Mouse (Mus musculus) right cerebral cortex, postnatal 10 days (tissue): Measurements from ENCODE around the gene Npas2.

Experiments used
- DNase-seq, 2 experiments: peaks; one replicate each; pipeline ENCODE4 v3.0.0; 2021; ENCODE audit warnings: low spot score in 2 of 2

Npas2 gene

GRCm38 (mm10) chr1:39374231-39374809 lies 180.8 kb downstream of the Npas2 start:
- DNase-seq: peak in 1 of 2 experiments; percentile 16

GRCm38 (mm10) chr1:39376121-39376520 lies 182.6 kb downstream of the Npas2 start:
- DNase-seq: no peak

- no peak for DNase-seq
These were observed 183.3 kb downstream of the Npas2 start for GRCm38 (mm10) chr1:39376726-39377240.

GRCm38 (mm10) chr1:39378540-39378939 lies 185.0 kb downstream of the Npas2 start:
- no peak for DNase-seq

- DNase-seq: no peak
These were observed 185.5 kb downstream of the Npas2 start for GRCm38 (mm10) chr1:39379021-39379420.

GRCm38 (mm10) chr1:39381017-39381416 lies 187.5 kb downstream of the Npas2 start:
- no peak for DNase-seq

- DNase-seq: no peak
These were observed 191.4 kb downstream of the Npas2 start for GRCm38 (mm10) chr1:39384914-39385313.

- no peak for DNase-seq
These were observed 192.9 kb downstream of the Npas2 start for GRCm38 (mm10) chr1:39386456-39386855.

GRCm38 (mm10) chr1:39387497-39387896 lies 194.0 kb downstream of the Npas2 start:
- peak; percentile 47 to 64 for DNase-seq

GRCm38 (mm10) chr1:39388163-39388562 lies 194.6 kb downstream of the Npas2 start:
- DNase-seq: no peak

- no peak for DNase-seq
These were observed 195.8 kb downstream of the Npas2 start for GRCm38 (mm10) chr1:39389338-39389737.

- no peak for DNase-seq
These were observed 198.1 kb downstream of the Npas2 start for GRCm38 (mm10) chr1:39391652-39392051.

- DNase-seq: peak; percentile 75 to 85
These were observed 198.7 kb downstream of the Npas2 start for GRCm38 (mm10) chr1:39392189-39392588.

- DNase-seq: no peak
These were observed 199.8 kb downstream of the Npas2 start for GRCm38 (mm10) chr1:39393217-39393867.

- no peak for DNase-seq
These were observed 200.6 kb downstream of the Npas2 start for GRCm38 (mm10) chr1:39394096-39394495.

GRCm38 (mm10) chr1:39394650-39395049 lies 201.1 kb downstream of the Npas2 start:
- DNase-seq: no peak

- no peak for DNase-seq
These were observed 202.8 kb downstream of the Npas2 start for GRCm38 (mm10) chr1:39396347-39396746.

- no peak for DNase-seq
These were observed 204.8 kb downstream of the Npas2 start for GRCm38 (mm10) chr1:39398284-39398683.

GRCm38 (mm10) chr1:39399228-39399627 lies 205.7 kb downstream of the Npas2 start:
- no peak for DNase-seq

- DNase-seq: no peak
These were observed 206.6 kb downstream of the Npas2 start for GRCm38 (mm10) chr1:39400173-39400572.

GRCm38 (mm10) chr1:39407108-39407507 lies 213.6 kb downstream of the Npas2 start:
- no peak for DNase-seq

GRCm38 (mm10) chr1:39408123-39408522 lies 214.6 kb downstream of the Npas2 start:
- no peak for DNase-seq

- no peak for DNase-seq
These were observed 215.1 kb downstream of the Npas2 start for GRCm38 (mm10) chr1:39408668-39409067.
